Mouse (Mus musculus) lung, embryonic 14.5 days (tissue): ENCODE measurements around the gene Chchd6. TPM values are rescaled to one million over a fixed set of nuclear protein-coding genes. Genes with fewer than 3 reads are reported as not detected.

Experiments used
- ATAC-seq: fragments of 200-750 bp; cut with Nextera tagmentation; 2 replicates; pipeline ENCODE4 v1.8.0; 2017; ENCODE audit warnings: mild to moderate bottlenecking, moderate TSS enrichment, moderate library complexity; ENCODE audit not compliant: insufficient read depth
- DNase-seq: peaks from one replicate; pipeline ENCODE4 v3.0.0-alpha.2; 2015
- H3K27ac ChIP-seq: fragments of 300-500 bp; sonication (generic); 2 replicates; pipeline ENCODE4 v1.5.1; 2014; ENCODE audit warnings: low read depth, mild to moderate bottlenecking, moderate library complexity
- H3K27me3 ChIP-seq: fragments of 300-500 bp; sonication (generic); 2 replicates; pipeline ENCODE4 v1.6.1; 2014; ENCODE audit warnings: low read length, control low read depth; ENCODE audit not compliant: insufficient read depth
- H3K36me3 ChIP-seq: fragments of 300-500 bp; sonication (generic); 2 replicates; pipeline ENCODE4 v1.6.1; 2014; ENCODE audit warnings: control low read depth; ENCODE audit not compliant: insufficient read depth
- H3K4me1 ChIP-seq: fragments of 300-500 bp; sonication (generic); 2 replicates; pipeline ENCODE4 v1.6.1; 2014; ENCODE audit warnings: antibody characterized with exemption, control low read depth; ENCODE audit not compliant: insufficient read depth
- H3K4me2 ChIP-seq: fragments of 300-500 bp; sonication (generic); 2 replicates; pipeline ENCODE4 v1.6.1; 2014; ENCODE audit warnings: mild to moderate bottlenecking
- H3K4me3 ChIP-seq: fragments of 300-500 bp; sonication (generic); 2 replicates; pipeline ENCODE4 v1.5.1; 2014; ENCODE audit warnings: low read depth, low read length
- H3K9ac ChIP-seq: fragments of 300-500 bp; sonication (generic); 2 replicates; pipeline ENCODE4 v1.6.1; 2014
- H3K9me3 ChIP-seq: fragments of 300-500 bp; sonication (generic); 2 replicates; pipeline ENCODE4 v1.6.1; 2016; ENCODE audit warnings: low read depth, low read length, control low read depth
- CTCF ChIP-seq: IDR thresholded peaks from 2 replicates; pipeline ENCODE4 v1.5.1; 2016; ENCODE audit warnings: antibody characterized with exemption, low read depth
- WGBS: fragments of 180-500 bp; shearing (Covaris S2); extraction: QIAGEN DNeasy Blood & Tissue Kit; methylation state at CpG from one replicate; pipeline ENCODE4 v1.1.7; 2014; 5-methylcytosine and 5-hydroxymethylcytosine counted together
- polyA plus RNA-seq: library from polyadenylated mRNA; unstranded; fragments of >200 nt; fragmentation: Nextera tagmentation; extraction: Ambion mirVana; gene quantifications from 2 replicates; pipeline ENCODE4 v1.2.1, GENCODE M21; 2014

The Chchd6 gene
- polyA plus RNA-seq, 1 experiment from 2014 or later: 69.3 TPM

- H3K27me3 ChIP-seq: no peaks in the 10 kb centered on the region
- no peak overlapping the region for H3K4me3 ChIP-seq
- no peak for ATAC-seq
- H3K4me1 ChIP-seq: no peaks in the 10 kb centered on the region
- H3K4me2 ChIP-seq: no peak overlapping the region
- no peaks in the 10 kb centered on the region for H3K36me3 ChIP-seq
- no peak overlapping the region for H3K9ac ChIP-seq
- H3K9me3 ChIP-seq: no peaks in the 10 kb centered on the region
- H3K27ac ChIP-seq: no peak overlapping the region
- TF ChIP-seq CTCF: no peak
- no peak for DNase-seq
- 76% methylated on average over 2 of the region's 2 CpGs for WGBS
Measured at GRCm38 (mm10) chr6:89393820-89394219, 201.6 kb downstream of the Chchd6 start.

DNA sequence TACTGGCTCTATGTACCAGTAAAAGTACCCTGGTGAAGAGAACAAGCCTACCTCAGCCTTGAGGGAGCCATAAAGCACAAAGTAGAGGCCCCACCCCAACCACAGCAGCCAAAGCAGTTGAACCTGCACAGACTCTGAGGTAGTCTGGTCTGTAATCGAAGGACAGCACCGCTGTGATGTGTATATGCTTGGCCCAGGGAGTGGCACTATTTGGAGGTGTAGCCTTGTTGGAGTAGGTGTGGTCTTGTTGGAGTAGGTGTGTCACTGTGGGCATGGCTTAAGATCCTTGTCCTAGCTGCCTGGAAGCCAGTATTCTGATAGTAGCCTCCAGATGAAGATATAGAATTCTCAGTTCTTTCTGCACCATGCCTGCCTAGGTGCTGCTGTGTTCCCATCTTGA is 203.2 kb downstream of the Chchd6 start:
- no peak overlapping the region for H3K4me3 ChIP-seq
- DNase-seq: no peak
- H3K9ac ChIP-seq: no peak overlapping the region
- H3K36me3 ChIP-seq: no peaks in the 10 kb centered on the region
- no peak overlapping the region for H3K27ac ChIP-seq
- H3K27me3 ChIP-seq: no peaks in the 10 kb centered on the region
- 81% methylated on average over 2 of the region's 2 CpGs for WGBS
- H3K4me2 ChIP-seq: no peak overlapping the region
- ATAC-seq: no peak
- H3K4me1 ChIP-seq: no peaks in the 10 kb centered on the region
- H3K9me3 ChIP-seq: no peaks in the 10 kb centered on the region
- no peak for TF ChIP-seq CTCF

GRCm38 (mm10) chr6:89389771-89390170 is 205.7 kb downstream of the Chchd6 start:
- no peak for ATAC-seq
- WGBS: 74% methylated on average over 7 of the region's 7 CpGs
- no peaks in the 10 kb centered on the region for H3K9me3 ChIP-seq

GRCm38 (mm10) chr6:89386956-89387355 is 208.5 kb downstream of the Chchd6 start:
- H3K9me3 ChIP-seq: no peaks in the 10 kb centered on the region
- WGBS: 53% methylated on average over 1 of the region's 1 CpGs
- no peak overlapping the region for H3K9ac ChIP-seq
- no peak overlapping the region for H3K4me2 ChIP-seq
- TF ChIP-seq CTCF: no peak
- DNase-seq: no peak
- H3K27me3 ChIP-seq: no peaks in the 10 kb centered on the region
- no peaks in the 10 kb centered on the region for H3K36me3 ChIP-seq
- no peak for ATAC-seq
- no peak overlapping the region for H3K27ac ChIP-seq
- no peaks in the 10 kb centered on the region for H3K4me1 ChIP-seq
- H3K4me3 ChIP-seq: no peak overlapping the region

More at GRCm38 (mm10) chr6:89389771-89390170, 205.7 kb downstream of the Chchd6 start:
- Histone ChIP-seq H3K27ac (no peak overlapping the region), H3K36me3 (no peaks in the 10 kb centered on the region), H3K4me2 (no peak overlapping the region), H3K4me3 (no peak overlapping the region), H3K4me1 (no peaks in the 10 kb centered on the region), H3K27me3 (no peaks in the 10 kb centered on the region), H3K9ac (no peak overlapping the region)
- DNase-seq: no peak
- no peak for TF ChIP-seq CTCF

DNA sequence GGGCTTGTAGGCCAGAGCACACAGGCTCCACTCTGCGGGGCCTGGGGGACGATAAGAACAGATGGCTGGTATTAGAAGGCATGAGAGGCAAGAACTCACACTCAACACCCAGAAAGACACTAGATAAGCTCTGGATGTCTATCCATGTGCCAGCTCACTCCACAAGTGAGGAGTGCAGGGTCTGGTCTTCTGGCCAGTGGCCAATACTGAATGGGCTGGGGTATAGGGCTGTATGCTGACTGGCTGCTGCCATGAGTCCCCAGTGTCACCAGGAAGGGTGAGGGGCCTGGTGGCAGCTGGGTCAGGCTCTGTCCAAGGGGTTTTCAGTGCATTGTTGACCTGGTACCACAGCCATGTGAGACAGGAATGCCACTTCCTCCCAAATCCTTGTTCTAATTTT is 210.8 kb downstream of the Chchd6 start:
- Histone ChIP-seq H3K9me3 (no peaks in the 10 kb centered on the region), H3K27ac (no peak overlapping the region), H3K36me3 (no peaks in the 10 kb centered on the region), H3K4me3 (no peak overlapping the region), H3K4me1 (no peaks in the 10 kb centered on the region), H3K27me3 (no peaks in the 10 kb centered on the region), H3K4me2 (no peak overlapping the region), H3K9ac (no peak overlapping the region)
- DNase-seq (no peak), ATAC-seq (no peak)
- WGBS: 79% methylated on average over 2 of the region's 2 CpGs
- no peak for TF ChIP-seq CTCF

DNA sequence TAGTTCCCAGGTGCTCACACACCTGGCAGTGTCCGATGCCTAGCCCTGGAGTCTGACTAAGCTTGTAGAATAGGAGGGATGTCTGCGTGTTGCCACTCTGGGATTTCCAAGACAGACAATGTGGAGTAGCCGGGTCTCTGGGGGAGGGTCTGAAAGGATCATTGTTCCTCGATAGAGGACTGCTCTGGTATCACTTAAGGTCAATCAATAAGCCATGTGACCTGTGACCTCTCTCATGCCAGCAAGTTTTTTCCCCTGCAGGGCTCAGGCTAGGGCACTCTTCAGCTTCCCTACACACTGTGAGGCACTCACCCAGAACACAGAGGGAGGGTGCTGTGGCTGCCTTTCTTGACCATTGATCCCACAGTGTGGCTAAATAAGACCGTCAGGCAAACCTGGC is 213.6 kb downstream of the Chchd6 start:
- ATAC-seq (no peak), DNase-seq (no peak)
- TF ChIP-seq CTCF: no peak

GRCm38 (mm10) chr6:89381172-89381571 is 214.3 kb downstream of the Chchd6 start:
- no peaks in the 10 kb centered on the region for H3K27me3 ChIP-seq
- H3K4me3 ChIP-seq: no peak overlapping the region
- 63% methylated on average over 3 of the region's 3 CpGs for WGBS
- H3K4me2 ChIP-seq: no peak overlapping the region
- DNase-seq (no peak), ATAC-seq (no peak)
- no peaks in the 10 kb centered on the region for H3K4me1 ChIP-seq
- H3K36me3 ChIP-seq: no peaks in the 10 kb centered on the region
- no peak overlapping the region for H3K27ac ChIP-seq
- no peak overlapping the region for H3K9ac ChIP-seq
- no peaks in the 10 kb centered on the region for H3K9me3 ChIP-seq
- TF ChIP-seq CTCF: no peak

More for the DNA sequence above, 213.6 kb downstream of the Chchd6 start:
- Histone ChIP-seq H3K27me3 (no peaks in the 10 kb centered on the region), H3K9ac (no peak overlapping the region), H3K4me3 (no peak overlapping the region), H3K4me1 (no peaks in the 10 kb centered on the region), H3K36me3 (no peaks in the 10 kb centered on the region), H3K9me3 (no peaks in the 10 kb centered on the region), H3K27ac (no peak overlapping the region), H3K4me2 (no peak overlapping the region)
- 53% methylated on average over 5 of the region's 5 CpGs for whole genome bisulfite sequencing

- no peak overlapping the region for H3K27ac ChIP-seq
- H3K4me3 ChIP-seq: no peak overlapping the region
- no peak for ATAC-seq
- no peak for TF ChIP-seq CTCF
- no peaks in the 10 kb centered on the region for H3K36me3 ChIP-seq
- no peak for DNase-seq
- no peaks in the 10 kb centered on the region for H3K9me3 ChIP-seq
- no peaks in the 10 kb centered on the region for H3K4me1 ChIP-seq
- H3K9ac ChIP-seq: no peak overlapping the region
- no peaks in the 10 kb centered on the region for H3K27me3 ChIP-seq
- WGBS: 47% methylated on average over 3 of the region's 3 CpGs
- H3K4me2 ChIP-seq: no peak overlapping the region
Measured at GRCm38 (mm10) chr6:89380751-89381150, 214.7 kb downstream of the Chchd6 start.
